Mouse (Mus musculus) left cerebral cortex, adult 6 months (tissue): Measurements from ENCODE around the gene Habp4. TPM values are rescaled to one million over a fixed set of nuclear protein-coding genes. Genes with fewer than 3 reads are reported as not detected.

Experiments
- long read RNA-seq, 2 experiments: library from polyadenylated mRNA; unstranded; transcript quantifications; one replicate each; pipeline ENCODE4 v2.0.0; 2019 to 2020
- polyA plus RNA-seq: library from polyadenylated mRNA; unstranded; fragments of <200 nt; fragmentation: Nextera tagmentation; gene quantifications from 2 replicates; pipeline ENCODE4 v1.2.3, GENCODE M21; 2021

Gene Habp4
- 38.8 and 254 TPM in 2 replicates for polyA plus RNA-seq
- long read RNA-seq, experiment 1, full-length matches to known transcripts, result 212 of 261 reads
- long read RNA-seq, experiment 1, partial matches to known transcripts, result 39 of 261 reads
- long read RNA-seq, experiment 1, other reads (novel, unspliced or antisense), result 10 of 261 reads
- long read RNA-seq, experiment 2, transcript Habp4-201 (8 exons, 2,564 nt), result major isoform, 20 of 63 reads
- long read RNA-seq, experiment 2, partial matches to known transcripts, result 39 of 63 reads
- long read RNA-seq, experiment 2, other reads (novel, unspliced or antisense), result 0 of 63 reads

GRCm38 (mm10) chr13:64161548-64161915 lies at the start of gene Habp4:
Gene Habp4, plus strand, starts transcription at chr13:64161824.

GRCm38 (mm10) chr13:64128858-64129615 lies 32.6 kb upstream of the Habp4 start, which contains the start of gene Slc35d2:
Gene Slc35d2, minus strand, starts transcription at chr13:64129368.

GRCm38 (mm10) chr13:64153083-64153682 lies 8.4 kb upstream of the Habp4 start, which contains the start of gene Zfp367:
Gene Zfp367, minus strand, starts transcription at chr13:64153202.

Other genes starting within 250 kb of the Habp4 start
- not detected in 2 replicates for gene Hsd17b3, start 72.6 kb upstream of the Habp4 start, polyA plus RNA-seq
- 0.85 and 1.8 TPM in 2 replicates for gene Slc35d2, start 32.5 kb upstream of the Habp4 start, polyA plus RNA-seq
- 14.8 and 23.7 TPM in 2 replicates for gene Zfp367, start 8.6 kb upstream of the Habp4 start, polyA plus RNA-seq
- 1.4 and 1.5 TPM in 2 replicates for gene Cdc14b, start 113.5 kb downstream of the Habp4 start, polyA plus RNA-seq
- 23.9 and 24.9 TPM in 2 replicates for gene Aaed1, start 150.9 kb downstream of the Habp4 start, polyA plus RNA-seq
- 102 and 134 TPM in 2 replicates for gene Ctsl, start 209.1 kb downstream of the Habp4 start, polyA plus RNA-seq